Mouse (Mus musculus) neural tube, embryonic 13.5 days (tissue): ENCODE measurements around the gene Saa3. TPM values are rescaled to one million over a fixed set of nuclear protein-coding genes. Genes with fewer than 3 reads are reported as not detected.
A peak's percentile ranks its signal among the peaks of the same experiment; 100 is the strongest.

Experiments
- ATAC-seq: fragments of 200-750 bp; cut with Nextera tagmentation; 2 replicates; pipeline ENCODE4 v1.8.0; 2017; ENCODE audit warnings: low read depth, mild to moderate bottlenecking, moderate TSS enrichment, moderate library complexity
- H3K27ac ChIP-seq: fragments of 300-500 bp; sonication (generic); replicated peaks from 2 replicates; pipeline ENCODE4 v1.5.1; 2015; ENCODE audit warnings: moderate library complexity, mild to moderate bottlenecking, inconsistent platforms
- H3K27me3 ChIP-seq: fragments of 300-500 bp; sonication (generic); 2 replicates; pipeline ENCODE4 v1.6.1; 2015; ENCODE audit warnings: mild to moderate bottlenecking, inconsistent platforms
- H3K36me3 ChIP-seq: fragments of 300-500 bp; sonication (generic); 2 replicates; pipeline ENCODE4 v1.6.1; 2015; ENCODE audit warnings: mild to moderate bottlenecking, inconsistent platforms
- H3K4me1 ChIP-seq: fragments of 300-500 bp; sonication (generic); replicated peaks from 2 replicates; pipeline ENCODE4 v1.6.1; 2015; ENCODE audit warnings: inconsistent platforms
- H3K4me2 ChIP-seq: fragments of 300-500 bp; sonication (generic); 2 replicates; pipeline ENCODE4 v1.6.1; 2015; ENCODE audit warnings: inconsistent platforms, mild to moderate bottlenecking, moderate library complexity
- H3K4me3 ChIP-seq: fragments of 300-500 bp; sonication (generic); 2 replicates; pipeline ENCODE4 v1.5.1; 2015; ENCODE audit warnings: mild to moderate bottlenecking, inconsistent platforms
- H3K9ac ChIP-seq: fragments of 300-500 bp; sonication (generic); 2 replicates; pipeline ENCODE4 v1.6.1; 2015; ENCODE audit warnings: moderate library complexity, mild to moderate bottlenecking, inconsistent platforms
- H3K9me3 ChIP-seq: fragments of 300-500 bp; sonication (generic); 2 replicates; pipeline ENCODE4 v1.6.1; 2016; ENCODE audit warnings: inconsistent platforms
- WGBS: fragments of 180-500 bp; shearing (Covaris S2); methylation state at CpG from one replicate; pipeline ENCODE4 v1.1.7; 2015; 5-methylcytosine and 5-hydroxymethylcytosine counted together
- polyA plus RNA-seq: library from polyadenylated mRNA; unstranded; fragments of >200 nt; fragmentation: Nextera tagmentation; extraction: Ambion mirVana; gene quantifications from 2 replicates; pipeline ENCODE4 v1.2.1, GENCODE M21; 2015

The Saa3 gene
- polyA plus RNA-seq, 1 experiment from 2014 or later, result 0.21 TPM

DNA sequence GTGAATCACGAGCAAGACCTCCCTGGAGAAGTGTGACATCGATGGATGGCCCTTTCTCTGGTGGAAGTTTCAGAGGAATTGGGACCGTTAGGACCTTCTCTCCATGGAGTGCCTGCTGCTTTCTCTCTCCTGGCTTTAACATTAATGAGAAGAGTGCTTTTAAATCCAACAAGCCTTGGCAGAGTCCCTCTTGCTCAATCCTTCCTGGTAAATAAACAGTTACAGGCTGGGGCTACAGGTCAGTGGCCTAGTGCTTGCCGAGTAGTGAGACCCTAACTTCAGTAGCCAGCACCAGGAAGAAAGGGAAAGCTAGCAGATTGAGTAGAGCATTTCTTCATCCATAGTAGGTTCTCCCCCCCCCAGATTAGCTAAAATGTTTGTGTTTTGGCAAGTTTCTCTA lies 17.0 kb upstream of the Saa3 start, which contains the start of gene Saa4:
TSS of gene Saa4 (minus strand) at position 146 of the 400 bp plus-strand sequence.
- Histone ChIP-seq H3K9ac (no peak within 1 kb of the TSS), H3K4me1 (no peaks in the 10 kb centered on the region), H3K4me2 (no peak within 1 kb of the TSS), H3K9me3 (no peaks in the 10 kb centered on the region), H3K27me3 (no peaks in the 10 kb centered on the region), H3K4me3 (no peak within 1 kb of the TSS), H3K27ac (no peak within 1 kb of the TSS), H3K36me3 (no peaks in the 10 kb centered on the region)
- 91% methylated on average over 4 of the region's 4 CpGs for WGBS
- no peak for ATAC-seq

DNA sequence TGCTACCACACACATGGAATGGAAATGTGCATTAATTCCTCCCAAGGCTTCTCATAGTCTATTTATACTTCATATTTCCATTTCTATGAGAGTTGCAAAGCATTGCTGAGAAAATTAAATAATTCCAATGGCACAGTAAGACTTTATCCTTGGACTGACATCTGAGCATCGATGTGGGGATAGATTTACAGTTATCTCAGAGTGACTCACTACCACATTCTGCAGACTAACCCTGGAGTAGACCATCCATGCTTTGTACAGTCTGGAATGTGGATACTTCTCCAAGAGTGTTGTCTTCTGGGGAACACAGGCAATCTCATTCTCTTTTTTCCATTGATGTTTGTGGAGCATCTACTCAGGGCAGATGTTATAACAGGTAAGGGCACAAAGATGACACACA lies 12.1 kb upstream of the Saa3 start:
- 75% methylated on average over 1 of the region's 1 CpGs for WGBS
- Histone ChIP-seq H3K9me3 (no peaks in the 10 kb centered on the region), H3K36me3 (no peaks in the 10 kb centered on the region), H3K27me3 (peaks cover 3% of the 10 kb centered on the region; the same call in 1 of the 2 replicates), H3K4me3 (no peak overlapping the region), H3K9ac (no peak overlapping the region), H3K27ac (no peak overlapping the region), H3K4me2 (no peak overlapping the region), H3K4me1 (no peaks in the 10 kb centered on the region)
- no peak for ATAC-seq

DNA sequence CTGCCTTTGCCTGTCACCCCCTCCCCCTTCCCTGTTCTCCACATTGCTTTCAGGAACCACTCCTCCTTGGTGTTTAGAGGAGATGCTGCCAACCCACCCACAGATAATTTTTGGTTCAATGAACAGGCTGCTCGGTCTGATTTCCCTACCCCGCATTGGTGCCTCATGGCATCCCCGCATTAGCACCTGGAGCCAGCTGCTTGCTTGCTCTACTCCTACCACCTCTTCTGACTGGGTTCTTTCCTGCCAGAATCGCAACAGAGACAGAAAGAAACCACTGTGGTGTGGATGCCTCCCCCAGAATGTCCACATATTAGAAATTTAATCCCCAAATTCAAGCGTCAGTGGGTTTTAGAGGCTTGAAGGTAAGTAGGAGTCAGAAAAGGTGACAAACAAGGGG lies 8.9 kb upstream of the Saa3 start:
- H3K4me3 ChIP-seq, result no peak overlapping the region
- no peaks in the 10 kb centered on the region for H3K36me3 ChIP-seq
- no peaks in the 10 kb centered on the region for H3K9me3 ChIP-seq
- WGBS, result 82% methylated on average over 5 of the region's 5 CpGs
- H3K27ac ChIP-seq, result no peak overlapping the region
- H3K4me1 ChIP-seq, result no peaks in the 10 kb centered on the region
- no peak overlapping the region for H3K4me2 ChIP-seq
- ATAC-seq, result no peak
- H3K27me3 ChIP-seq, result peaks cover 11% of the 10 kb centered on the region
- no peak overlapping the region for H3K9ac ChIP-seq

DNA sequence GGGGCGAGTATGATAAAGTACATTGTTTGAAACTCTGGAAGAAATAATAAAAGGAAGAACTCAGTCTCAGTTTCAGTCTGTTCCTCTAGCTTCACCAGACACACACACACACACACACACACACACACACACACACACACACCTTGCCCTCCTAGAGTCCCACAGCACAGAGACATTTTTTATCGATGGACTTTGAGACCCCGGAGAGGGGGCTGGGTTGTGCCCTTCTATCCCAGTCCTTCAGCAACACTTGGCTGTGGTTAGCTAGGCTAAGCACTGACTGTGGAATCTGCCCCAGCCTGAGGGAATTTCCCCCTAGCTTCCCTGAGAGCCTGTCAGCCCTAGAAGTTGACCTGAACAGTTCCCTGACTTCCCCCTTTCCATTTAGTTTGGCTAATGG lies 8.3 kb upstream of the Saa3 start:
- WGBS, result 88% methylated on average over 3 of the region's 3 CpGs

DNA sequence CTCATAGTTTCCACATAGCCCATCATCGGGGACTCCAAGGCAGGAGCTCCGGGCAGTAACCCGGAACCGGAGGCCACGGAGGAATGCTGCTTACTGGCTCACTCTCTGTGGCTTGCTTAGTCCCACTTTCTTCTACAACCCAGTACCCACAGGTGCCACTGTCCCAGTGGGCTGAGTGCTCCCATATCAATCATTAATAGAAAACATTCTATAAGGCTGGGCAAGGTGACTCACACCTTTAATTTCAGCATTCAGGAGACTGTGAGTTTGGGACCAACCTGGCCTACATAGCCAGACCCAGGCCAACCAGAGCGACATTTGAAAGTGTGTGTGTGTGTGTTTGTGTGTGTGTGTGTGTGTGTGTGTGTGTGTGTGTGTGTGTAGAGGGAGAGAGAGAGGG lies 7.9 kb upstream of the Saa3 start:
- H3K27ac ChIP-seq, result no peak overlapping the region
- no peaks in the 10 kb centered on the region for H3K36me3 ChIP-seq
- no peaks in the 10 kb centered on the region for H3K4me1 ChIP-seq
- WGBS, result 91% methylated on average over 6 of the region's 6 CpGs
- H3K9me3 ChIP-seq, result no peaks in the 10 kb centered on the region
- ATAC-seq, result no peak
- no peak overlapping the region for H3K4me3 ChIP-seq
- H3K4me2 ChIP-seq, result no peak overlapping the region
- no peak overlapping the region for H3K9ac ChIP-seq
- peaks cover 14% of the 10 kb centered on the region for H3K27me3 ChIP-seq

More for the DNA sequence above, 8.3 kb upstream of the Saa3 start:
- no peaks in the 10 kb centered on the region for H3K36me3 ChIP-seq
- H3K4me2 ChIP-seq, result no peak overlapping the region
- no peak for ATAC-seq
- H3K4me3 ChIP-seq, result no peak overlapping the region
- no peaks in the 10 kb centered on the region for H3K9me3 ChIP-seq
- H3K27ac ChIP-seq, result no peak overlapping the region
- no peak overlapping the region for H3K9ac ChIP-seq
- peaks cover 14% of the 10 kb centered on the region for H3K27me3 ChIP-seq
- no peaks in the 10 kb centered on the region for H3K4me1 ChIP-seq

DNA sequence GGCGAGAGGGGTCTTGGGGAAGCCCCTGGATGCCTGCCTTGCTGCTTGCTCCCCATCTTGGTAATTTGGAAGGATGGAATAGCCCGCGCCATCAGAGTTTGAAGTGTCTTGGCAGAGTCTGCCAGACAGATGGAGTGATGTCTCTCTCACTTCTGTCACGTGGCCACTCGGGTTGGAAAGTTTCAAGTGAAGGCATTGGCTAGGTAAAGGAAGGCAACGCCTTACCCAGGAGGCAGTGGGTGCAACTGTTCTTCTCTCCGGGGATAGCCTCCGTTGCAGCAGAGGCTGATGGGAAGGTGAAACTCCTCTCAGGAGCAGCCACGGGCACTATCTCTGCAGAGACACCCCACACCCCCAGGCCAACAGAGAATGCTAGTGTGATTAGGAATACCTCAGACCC lies 5.0 kb upstream of the Saa3 start:
- no peaks in the 10 kb centered on the region for H3K36me3 ChIP-seq
- peaks cover 14% of the 10 kb centered on the region for H3K27me3 ChIP-seq
- no peak overlapping the region for H3K4me3 ChIP-seq
- no peak overlapping the region for H3K9ac ChIP-seq
- H3K4me2 ChIP-seq, result no peak overlapping the region
- no peaks in the 10 kb centered on the region for H3K9me3 ChIP-seq
- 83% methylated on average over 9 of the region's 9 CpGs for WGBS
- no peak for ATAC-seq
- no peak overlapping the region for H3K27ac ChIP-seq
- H3K4me1 ChIP-seq, result no peaks in the 10 kb centered on the region

DNA sequence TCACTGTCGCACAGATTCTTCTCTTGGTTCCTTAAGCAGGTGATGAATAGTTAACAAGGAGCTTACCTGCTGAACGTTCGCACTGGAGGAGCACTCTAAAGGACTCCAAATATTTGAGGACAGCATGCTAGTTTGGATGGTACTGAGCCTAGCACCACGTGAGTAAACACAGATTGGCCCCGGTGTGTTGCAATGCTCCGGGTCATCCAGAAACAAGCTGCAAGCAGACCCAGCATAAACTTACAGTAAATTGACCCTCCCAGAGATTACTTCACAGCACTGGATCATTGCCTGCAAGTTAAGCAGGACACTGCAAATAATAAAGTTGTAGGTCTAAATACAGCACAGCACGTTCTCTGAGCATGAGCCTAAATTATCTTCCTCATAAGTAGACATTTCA lies 4.0 kb upstream of the Saa3 start:
- ATAC-seq, result no peak
- Histone ChIP-seq H3K27me3 (peaks cover 13% of the 10 kb centered on the region), H3K36me3 (no peaks in the 10 kb centered on the region), H3K4me2 (no peak overlapping the region), H3K9me3 (no peaks in the 10 kb centered on the region), H3K9ac (no peak overlapping the region), H3K4me3 (no peak overlapping the region), H3K27ac (no peak overlapping the region), H3K4me1 (no peaks in the 10 kb centered on the region)
- WGBS, result 88% methylated on average over 7 of the region's 7 CpGs

DNA sequence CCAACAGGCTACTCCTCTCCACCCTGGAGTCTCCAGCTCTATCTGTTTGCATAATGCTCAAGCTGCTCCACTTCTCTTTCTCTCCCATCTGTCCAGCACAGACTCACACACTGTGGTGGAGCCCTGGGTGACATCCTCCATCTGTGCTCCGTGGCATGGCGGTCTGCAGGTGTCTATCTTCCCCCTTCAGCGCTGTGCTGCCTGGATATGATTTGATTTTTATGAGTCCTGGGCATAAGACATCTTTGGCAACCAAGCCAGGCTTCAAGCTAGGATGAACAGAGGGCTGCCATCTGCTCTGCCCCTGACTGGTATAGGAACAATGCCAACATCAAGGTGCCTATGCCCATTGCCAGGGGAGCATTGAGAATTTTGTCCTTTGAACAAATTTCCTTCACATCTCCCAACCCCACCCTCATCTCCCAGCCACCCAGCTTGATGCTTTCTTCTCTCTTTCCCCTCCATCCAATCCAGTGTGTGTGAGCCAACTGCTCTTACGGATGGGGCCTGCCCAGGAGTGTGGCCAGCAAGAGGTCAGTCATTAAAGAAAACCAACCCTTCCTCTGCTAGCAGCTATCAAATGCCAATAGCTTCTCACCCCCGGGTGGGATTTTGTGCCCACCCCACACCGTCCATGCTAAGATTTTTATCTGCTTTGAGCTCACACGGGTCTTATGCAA lies 3.2 kb upstream of the Saa3 start:
- Histone ChIP-seq H3K27ac (no peak overlapping the region), H3K27me3 (peaks cover 11% of the 10 kb centered on the region; the same call in 1 of the 2 replicates), H3K9ac (no peak overlapping the region), H3K4me1 (no peaks in the 10 kb centered on the region), H3K36me3 (no peaks in the 10 kb centered on the region), H3K4me3 (no peak overlapping the region), H3K4me2 (no peak overlapping the region), H3K9me3 (no peaks in the 10 kb centered on the region)
- WGBS, result 87% methylated on average over 7 of the region's 7 CpGs
- ATAC-seq, result no peak

DNA sequence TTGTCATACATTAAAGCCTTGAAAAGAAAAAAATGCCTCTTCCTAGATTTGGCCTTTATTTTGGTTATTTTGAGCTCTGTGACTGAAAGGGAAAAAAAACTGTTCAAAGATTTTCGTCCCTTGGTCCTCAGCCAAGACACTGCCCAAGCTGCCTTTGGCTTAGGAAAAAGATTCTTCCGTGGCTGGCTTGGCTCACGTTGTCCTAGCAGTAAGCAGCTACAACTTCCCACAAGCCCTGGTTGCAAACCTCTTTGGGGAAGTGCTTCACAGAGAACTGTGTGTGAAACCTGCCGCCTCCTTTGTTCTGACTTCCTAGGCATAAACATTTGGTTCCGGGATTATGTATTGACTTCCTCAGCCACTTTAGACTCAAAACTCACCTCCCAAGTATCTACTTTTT lies 1.4 kb upstream of the Saa3 start:
- no peak overlapping the region for H3K27ac ChIP-seq
- no peaks in the 10 kb centered on the region for H3K4me1 ChIP-seq
- no peak overlapping the region for H3K9ac ChIP-seq
- ATAC-seq, result no peak
- H3K36me3 ChIP-seq, result no peaks in the 10 kb centered on the region
- H3K4me2 ChIP-seq, result no peak overlapping the region
- peaks cover 11% of the 10 kb centered on the region; the same call in 1 of the 2 replicates for H3K27me3 ChIP-seq
- H3K9me3 ChIP-seq, result no peaks in the 10 kb centered on the region
- H3K4me3 ChIP-seq, result no peak overlapping the region
- WGBS, result 65% methylated on average over 5 of the region's 5 CpGs

DNA sequence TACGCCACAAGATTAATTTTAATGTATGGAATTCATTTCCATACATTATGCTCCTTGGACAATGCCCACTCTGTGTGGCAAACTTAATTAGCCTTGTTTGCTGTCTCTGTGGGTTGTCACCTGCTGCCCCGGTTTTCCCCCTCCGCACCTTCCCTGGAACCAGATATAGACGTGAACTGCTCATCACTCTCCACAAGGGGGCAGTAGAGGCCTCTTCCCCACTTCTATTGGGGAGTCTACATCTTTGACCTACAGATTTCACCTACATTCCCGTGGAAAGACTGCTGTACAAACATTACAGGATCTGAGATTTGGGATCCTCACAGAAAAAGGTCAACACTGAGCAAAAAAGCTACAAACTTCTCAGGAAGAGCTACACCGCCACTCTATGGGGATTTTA lies 982 bp downstream of the Saa3 start:
- no peaks in the 10 kb centered on the region for H3K36me3 ChIP-seq
- peaks cover 3% of the 10 kb centered on the region for H3K4me1 ChIP-seq
- no peak overlapping the region for H3K4me3 ChIP-seq
- H3K4me2 ChIP-seq, result no peak overlapping the region
- H3K9me3 ChIP-seq, result no peaks in the 10 kb centered on the region
- 37% methylated on average over 6 of the region's 6 CpGs for WGBS
- no peak overlapping the region for H3K27ac ChIP-seq
- ATAC-seq, result no peak
- H3K9ac ChIP-seq, result no peak overlapping the region
- H3K27me3 ChIP-seq, result peaks cover 3% of the 10 kb centered on the region; the same call in 1 of the 2 replicates

DNA sequence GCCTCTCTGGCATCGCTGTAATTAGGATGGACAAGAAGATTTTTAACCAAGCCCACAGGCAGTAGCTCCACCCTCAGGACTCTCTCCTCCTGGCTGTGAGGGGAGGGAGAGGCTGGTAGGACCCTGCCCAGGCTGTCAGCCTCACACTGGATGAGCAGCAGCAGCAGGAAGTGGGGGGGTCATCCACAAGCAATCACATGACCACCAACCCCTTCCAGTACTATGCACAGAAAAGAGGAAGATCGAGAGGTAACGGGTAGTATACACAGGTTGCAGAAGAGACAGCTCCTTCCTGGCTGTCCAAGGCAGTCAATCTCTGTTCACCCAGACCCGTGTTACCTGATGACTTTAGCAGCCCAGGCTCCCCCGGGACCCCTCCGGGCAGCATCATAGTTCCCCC lies 3.2 kb downstream of the Saa3 start:
- no peak overlapping the region for H3K4me3 ChIP-seq
- H3K9ac ChIP-seq, result no peak overlapping the region
- no peaks in the 10 kb centered on the region for H3K9me3 ChIP-seq
- no peak overlapping the region for H3K27ac ChIP-seq
- H3K27me3 ChIP-seq, result no peaks in the 10 kb centered on the region
- ATAC-seq, result no peak
- no peak overlapping the region for H3K4me2 ChIP-seq
- 77% methylated on average over 6 of the region's 6 CpGs for WGBS
- peaks cover 9% of the 10 kb centered on the region for H3K4me1 ChIP-seq
- H3K36me3 ChIP-seq, result peaks cover 8% of the 10 kb centered on the region; the same call in 1 of the 2 replicates

DNA sequence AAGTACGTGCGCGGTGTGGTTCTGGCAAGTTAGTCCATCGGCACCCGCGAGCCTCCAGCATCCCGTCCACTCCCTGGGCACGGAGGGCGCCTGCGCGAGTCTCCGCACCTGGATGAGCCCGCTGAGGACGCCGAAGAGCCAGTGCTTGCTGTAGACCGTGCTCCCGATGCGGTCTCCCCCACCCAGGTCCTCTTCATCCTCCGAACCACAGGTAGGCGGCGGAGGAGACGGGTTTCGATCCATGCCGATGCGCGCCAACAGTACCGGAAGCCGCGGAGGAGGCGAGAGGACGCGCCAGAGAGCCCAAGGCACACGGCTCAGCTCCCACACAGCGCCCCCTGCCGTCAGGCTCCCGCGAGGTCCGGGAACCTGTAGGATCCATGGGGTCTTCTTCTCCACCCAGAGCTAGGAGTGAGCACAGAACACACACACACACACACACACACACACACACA lies 5.1 kb downstream of the Saa3 start, which contains the start of gene Saal1:
TSS of gene Saal1 (minus strand) at position 291 of the 455 bp plus-strand sequence.
- Histone ChIP-seq H3K9me3 (no peaks in the 10 kb centered on the region), H3K36me3 (peaks cover 26% of the 10 kb centered on the region), H3K4me1 (peaks cover 9% of the 10 kb centered on the region), H3K4me3 (peak within 1 kb of the TSS; percentile 79), H3K9ac (peak within 1 kb of the TSS; percentile 91), H3K4me2 (peak within 1 kb of the TSS; percentile 59), H3K27me3 (no peaks in the 10 kb centered on the region), H3K27ac (peak within 1 kb of the TSS; percentile 84)
- ATAC-seq, result peak; percentile 97
- WGBS, result 0% methylated on average over 35 of the region's 38 CpGs

DNA sequence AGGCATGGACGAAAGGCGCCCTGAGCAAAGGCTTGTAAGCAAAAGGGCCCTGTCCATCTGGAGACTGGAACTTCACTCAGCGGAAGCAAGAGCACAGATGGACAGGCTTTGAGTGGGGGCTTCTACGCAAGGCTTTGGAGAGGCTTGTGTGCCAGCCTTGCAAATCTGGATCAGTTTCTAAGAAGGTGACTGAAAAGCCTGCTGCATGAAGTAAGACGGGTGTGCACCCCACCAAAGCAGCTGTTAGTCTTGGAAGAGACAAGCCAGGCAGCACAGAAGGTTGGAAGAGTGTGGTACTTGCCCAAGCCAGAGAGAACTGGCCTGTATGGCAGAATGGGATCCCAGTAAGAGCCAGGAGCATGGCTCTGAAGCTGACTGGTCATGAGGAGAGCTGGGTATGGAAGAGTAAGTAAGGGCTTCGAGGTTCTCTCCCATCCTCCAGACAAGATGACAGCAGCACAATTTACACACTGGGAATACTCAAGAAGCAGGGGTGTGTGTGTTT lies 14.9 kb downstream of the Saa3 start:
- WGBS, result 96% methylated on average over 6 of the region's 6 CpGs
- Histone ChIP-seq H3K4me1 (no peaks in the 10 kb centered on the region), H3K27ac (no peak overlapping the region), H3K9ac (no peak overlapping the region), H3K9me3 (no peaks in the 10 kb centered on the region), H3K4me3 (no peak overlapping the region), H3K4me2 (no peak overlapping the region), H3K27me3 (no peaks in the 10 kb centered on the region), H3K36me3 (peaks cover 92% of the 10 kb centered on the region)
- no peak for ATAC-seq
